Mouse (Mus musculus) left cerebral cortex, postnatal 10 days (tissue): ENCODE measurements around the gene Shisa5. TPM values are rescaled to one million over a fixed set of nuclear protein-coding genes. Genes with fewer than 3 reads are reported as not detected.

ENCODE experiments used
- DNase-seq, 2 experiments: peaks; one replicate each; pipeline ENCODE4 v3.0.0; 2021 to 2022; ENCODE audit warnings: low spot score in 2 of 2, mixed read lengths in 1 of 2; ENCODE audit errors: extremely low spot score in 1 of 2
- intact Hi-C: fragments of 180-260 bp; cut with DNase I; formaldehyde crosslinking; loops from one replicate; pipeline ENCODE4 v1.15.1; 2025
- total RNA-seq, 2 experiments: library from RNA; stranded (reverse); gene quantifications; 2 replicates each; pipeline ENCODE4 v1.2.3; 2021

Shisa5 gene
- total RNA-seq, 2 experiments from 2014 or later = 46.2 to 56.7 TPM

DNA sequence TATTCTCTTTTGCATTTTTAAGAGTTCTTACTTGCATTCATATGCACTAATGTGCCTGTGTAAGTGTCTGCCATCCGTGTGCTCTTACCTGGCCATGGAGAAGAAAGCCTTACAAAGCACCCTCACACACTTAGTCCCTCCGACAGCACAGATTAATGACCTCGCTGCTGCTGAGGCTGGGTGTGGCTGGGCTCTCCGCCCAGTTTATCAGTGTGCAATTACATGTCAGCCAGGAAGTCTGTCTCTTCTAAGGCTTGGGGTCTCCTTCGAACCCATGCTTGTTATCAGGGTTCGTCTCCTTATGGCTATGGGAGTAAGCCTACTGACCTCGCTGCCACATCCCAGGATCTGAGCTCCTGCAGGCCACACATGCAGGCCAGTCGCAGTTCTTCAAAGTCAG is 23.0 kb upstream of the Shisa5 start:
- intact Hi-C loops = no loop called here
- no peak for DNase-seq

DNA sequence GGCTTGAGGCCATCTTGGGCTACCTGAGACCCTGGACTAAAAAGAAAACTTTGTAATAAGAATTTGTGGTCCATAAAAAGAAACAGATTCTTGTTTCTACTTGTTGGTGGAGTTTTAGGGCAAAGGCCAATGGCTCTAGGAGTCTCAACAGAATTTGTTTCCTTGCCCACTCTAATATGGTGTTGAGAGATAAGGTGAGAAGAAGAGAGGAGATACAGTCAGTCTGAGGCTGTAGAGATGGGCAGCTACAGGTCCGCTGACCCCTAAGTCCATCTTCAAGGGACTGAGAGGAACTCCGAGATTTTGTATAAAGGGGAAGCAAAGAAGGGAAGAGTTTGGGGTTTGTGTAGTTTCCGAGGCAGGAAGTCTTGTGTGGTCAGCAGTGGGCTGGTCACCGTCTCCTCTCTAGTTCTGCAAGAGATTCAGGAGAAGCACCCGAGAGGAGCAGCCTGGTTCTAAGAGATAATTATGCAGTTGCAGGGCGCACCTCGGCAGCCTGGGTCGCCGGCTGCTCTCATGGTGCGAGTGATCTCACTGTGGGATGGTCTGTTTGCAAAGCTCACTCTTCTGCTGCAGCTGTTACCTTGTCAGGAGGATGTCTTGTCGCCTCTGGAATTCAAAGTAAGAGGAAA is 21.3 kb upstream of the Shisa5 start:
- intact Hi-C loops = no loop called here
- no peak for DNase-seq

DNA sequence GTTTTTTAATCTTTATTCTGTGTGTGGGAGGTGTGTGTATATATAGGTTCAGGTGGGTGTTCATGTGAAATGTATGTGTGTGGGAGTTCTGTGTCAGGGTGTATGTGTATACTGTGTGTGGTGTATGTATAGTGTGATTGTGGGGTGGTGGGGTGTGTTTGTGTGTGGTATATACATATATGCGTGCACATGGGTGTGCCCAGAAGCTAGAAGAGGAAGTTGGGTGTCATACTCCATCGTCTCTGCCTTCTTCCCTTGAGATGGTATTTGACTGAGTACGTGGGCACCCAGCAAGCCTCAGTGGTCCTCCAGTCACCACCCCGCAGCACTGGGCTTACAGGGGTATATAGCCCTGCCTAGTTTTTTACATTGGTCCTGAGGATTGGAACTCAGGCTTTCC is 16.9 kb upstream of the Shisa5 start:
- intact Hi-C loops = no loop called here
- DNase-seq = no peak

GRCm38 (mm10) chr9:109022866-109023685 is 15.3 kb upstream of the Shisa5 start:
- DNase-seq = no peak
- intact Hi-C loops = no loop called here

GRCm38 (mm10) chr9:109027521-109027920 is 10.8 kb upstream of the Shisa5 start:
- peak in 1 of 2 experiments; percentile 31 for DNase-seq
- intact Hi-C loops = no loop called here

GRCm38 (mm10) chr9:109028421-109028820 is 9.9 kb upstream of the Shisa5 start:
- intact Hi-C loops = no loop called here
- DNase-seq = no peak

DNA sequence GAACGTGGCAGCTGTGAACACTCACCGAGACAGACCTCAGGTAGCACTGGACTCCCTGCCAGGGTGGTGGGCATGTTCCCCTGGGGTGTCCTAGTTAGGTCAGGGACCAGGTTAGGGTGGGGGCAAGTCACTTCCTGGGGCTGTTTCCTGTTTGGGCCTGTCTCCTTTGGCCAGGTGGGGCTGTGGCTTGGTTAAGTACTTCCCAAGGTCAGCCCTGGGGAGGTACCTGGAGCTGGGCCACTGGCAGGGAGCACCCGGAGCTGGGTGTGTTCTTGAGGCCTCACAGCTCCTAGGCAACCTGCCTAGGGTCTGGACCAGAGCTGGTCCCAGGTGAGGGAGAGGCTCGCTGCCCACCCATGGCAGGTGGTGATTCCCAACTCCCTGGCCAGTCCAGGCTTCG is 9.4 kb upstream of the Shisa5 start:
- DNase-seq = no peak
- intact Hi-C loops = no loop called here

DNA sequence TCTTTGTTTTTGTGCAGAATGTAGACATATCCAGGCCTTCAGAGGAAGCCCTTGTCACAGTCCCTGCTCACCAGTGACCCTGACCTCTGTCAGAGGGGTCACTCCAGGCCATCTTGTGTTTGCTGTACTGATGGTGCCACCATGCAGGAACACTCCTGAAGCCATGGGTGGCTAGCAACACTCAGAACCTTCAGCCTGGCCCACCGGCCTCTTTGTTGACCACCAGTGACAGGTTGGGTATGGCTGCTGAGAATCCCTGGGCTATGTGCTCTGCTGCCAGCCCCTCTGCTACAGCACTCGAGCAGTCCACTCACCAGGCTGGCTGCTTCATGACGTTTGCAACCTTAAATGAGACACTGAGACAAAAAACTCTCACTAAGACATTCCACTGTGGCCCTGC is 8.1 kb upstream of the Shisa5 start:
- intact Hi-C loops = no loop called here
- no peak for DNase-seq

DNA sequence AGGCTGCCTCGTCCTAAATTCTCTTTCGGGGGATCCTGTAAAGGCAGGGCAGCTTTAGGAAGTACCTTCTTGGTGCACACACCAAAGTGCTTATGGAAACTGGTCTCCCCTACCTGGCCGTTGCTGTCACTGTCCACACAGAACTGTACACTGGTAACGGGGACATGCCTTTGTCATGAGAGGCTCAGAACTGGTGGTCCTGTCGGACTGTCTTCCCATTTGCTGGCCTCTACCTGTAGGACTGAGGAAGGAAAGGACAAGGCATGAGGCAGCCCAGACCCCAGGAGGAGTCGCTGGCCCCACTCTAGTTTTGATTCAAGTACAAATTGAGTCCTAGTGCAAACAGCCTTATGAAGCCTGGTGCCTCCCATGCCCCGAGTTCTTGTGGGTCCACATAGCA is 7.4 kb upstream of the Shisa5 start:
- no peak for DNase-seq
- intact Hi-C loops = no loop called here

GRCm38 (mm10) chr9:109031686-109032085 is 6.7 kb upstream of the Shisa5 start:
- intact Hi-C loops = no loop called here
- no peak for DNase-seq

DNA sequence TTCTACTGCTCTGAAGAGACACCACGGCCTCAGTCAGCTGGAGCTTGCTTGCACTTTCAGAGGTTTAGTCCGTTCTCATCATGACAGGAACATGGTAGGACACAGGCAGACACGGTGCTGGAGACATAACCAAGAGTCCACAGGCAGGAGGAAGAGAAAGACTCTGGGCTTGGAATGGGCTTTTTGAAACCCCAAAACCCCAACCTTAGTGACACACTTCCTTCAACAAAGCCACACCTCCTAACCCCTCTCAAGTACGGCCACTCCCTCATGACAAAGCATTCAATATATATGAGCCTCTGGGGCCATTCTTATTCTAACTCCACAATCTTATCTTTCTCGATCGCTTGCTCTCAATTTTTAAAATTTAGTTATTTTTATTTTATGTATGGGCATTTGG is 5.9 kb upstream of the Shisa5 start:
- DNase-seq = no peak
- intact Hi-C loops = no loop called here

GRCm38 (mm10) chr9:109038901-109039364 is 568 bp downstream of the Shisa5 start:
- peak in 1 of 2 experiments; percentile 55 for DNase-seq
- intact Hi-C loops = no loop called here

GRCm38 (mm10) chr9:109039681-109040080 is 1.3 kb downstream of the Shisa5 start:
- DNase-seq = no peak
- intact Hi-C loops = no loop called here

DNA sequence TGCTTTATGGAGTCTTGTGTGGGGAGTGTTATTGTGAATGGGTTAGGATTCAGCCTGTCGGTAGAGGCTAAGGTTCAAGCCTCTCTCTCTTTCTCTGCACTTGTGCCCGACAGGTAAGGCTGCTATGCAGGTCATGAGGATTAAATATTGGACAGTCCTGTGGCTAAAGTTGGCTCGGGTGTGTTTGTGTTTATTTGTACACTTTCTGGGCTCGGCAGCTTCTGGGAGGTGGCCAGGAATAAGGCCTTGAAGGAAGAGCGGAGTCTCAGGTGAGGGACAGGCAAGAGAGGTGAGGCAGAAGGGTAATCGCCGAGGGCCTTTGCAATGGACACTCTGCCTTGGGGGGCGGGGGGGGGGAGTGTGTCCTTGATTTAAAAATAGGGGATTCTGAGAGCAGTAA is 1.9 kb downstream of the Shisa5 start:
- no peak for DNase-seq
- intact Hi-C loops = no loop called here

GRCm38 (mm10) chr9:109040906-109041305 is 2.5 kb downstream of the Shisa5 start:
- intact Hi-C loops = no loop called here
- no peak for DNase-seq

GRCm38 (mm10) chr9:109041351-109041750 is 3.0 kb downstream of the Shisa5 start:
- intact Hi-C loops = no loop called here

DNA sequence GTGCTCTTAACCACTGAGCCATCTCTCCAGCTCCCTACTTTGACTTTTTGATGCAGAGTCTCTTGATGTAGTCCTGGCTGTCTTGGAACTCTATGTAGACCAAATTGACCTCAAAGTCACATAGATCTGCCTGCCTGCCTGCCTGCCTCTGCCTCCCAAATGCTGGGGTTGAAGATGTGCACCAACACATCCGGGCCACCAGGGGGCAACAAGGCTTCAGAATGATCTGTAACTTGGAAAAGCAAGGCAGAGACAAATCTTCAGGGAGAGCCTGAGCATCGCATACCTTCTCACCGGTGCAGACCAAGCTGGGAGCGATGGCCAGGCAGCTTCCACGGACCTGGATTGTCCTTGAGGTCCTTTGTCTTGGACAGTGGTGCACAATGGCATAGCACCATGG is 7.9 kb downstream of the Shisa5 start:
- intact Hi-C loops = no loop called here
- peak in 1 of 2 experiments; percentile 48 for DNase-seq

More at GRCm38 (mm10) chr9:109041351-109041750, 3.0 kb downstream of the Shisa5 start:
- peak in 1 of 2 experiments; percentile 29 for DNase-seq

GRCm38 (mm10) chr9:109049316-109049715 is 11.0 kb downstream of the Shisa5 start:
- intact Hi-C loops = no loop called here
- DNase-seq = no peak

- intact Hi-C loops = no loop called here
- DNase-seq = no peak
Observed at GRCm38 (mm10) chr9:109049996-109050673, 11.8 kb downstream of the Shisa5 start.

GRCm38 (mm10) chr9:109050674-109050997 is 12.3 kb downstream of the Shisa5 start:
- no peak for DNase-seq
- intact Hi-C loops = no loop called here
